Mouse (Mus musculus) CH12.LX (cell line): ENCODE results near the gene Olfr693.

Source experiments
- CHD1 ChIP-seq: IDR thresholded peaks from 2 replicates; pipeline ENCODE4 v1.6.1; 2012; ENCODE audit warnings: low read depth, low read length, improper control_type of control experiment, inconsistent platforms
- CHD2 ChIP-seq: IDR thresholded peaks from 2 replicates; pipeline ENCODE4 v1.6.1; 2011; ENCODE audit warnings: low read length, improper control_type of control experiment
- CTCF ChIP-seq, 2 experiments: IDR thresholded peaks in 1 of 2; conservative IDR thresholded peaks in 1 of 2; 2 replicates each; pipeline ENCODE4 v1.5.1; 2011 to 2012; ENCODE audit warnings: low read depth in 2 of 2, low read length in 2 of 2, improper control_type of control experiment in 1 of 2, inconsistent platforms in 1 of 2, mild to moderate bottlenecking in 1 of 2, moderate library complexity in 1 of 2
- MAX ChIP-seq: IDR thresholded peaks from 2 replicates; pipeline ENCODE4 v1.6.1; 2011; ENCODE audit warnings: low read length, improper control_type of control experiment
- MXI1 ChIP-seq: IDR thresholded peaks from 2 replicates; pipeline ENCODE4 v1.6.1; 2011; ENCODE audit warnings: mild to moderate bottlenecking, low read depth, low read length, improper control_type of control experiment
- POLR2A ChIP-seq: IDR thresholded peaks from 2 replicates; pipeline ENCODE4 v1.6.1; 2011; ENCODE audit warnings: low read depth, mild to moderate bottlenecking, improper control_type of control experiment, low read length
- RCOR1 ChIP-seq: conservative IDR thresholded peaks from 2 replicates; pipeline ENCODE4 v1.6.1; 2012; ENCODE audit warnings: low read depth, mild to moderate bottlenecking, inconsistent platforms, low read length, improper control_type of control experiment
- SMC3 ChIP-seq: IDR thresholded peaks from 2 replicates; pipeline ENCODE4 v1.6.1; 2011; ENCODE audit warnings: low read depth, low read length, improper control_type of control experiment
- TBP ChIP-seq: conservative IDR thresholded peaks from 2 replicates; pipeline ENCODE4 v1.6.1; 2011; ENCODE audit warnings: low read depth, low read length, improper control_type of control experiment

DNA sequence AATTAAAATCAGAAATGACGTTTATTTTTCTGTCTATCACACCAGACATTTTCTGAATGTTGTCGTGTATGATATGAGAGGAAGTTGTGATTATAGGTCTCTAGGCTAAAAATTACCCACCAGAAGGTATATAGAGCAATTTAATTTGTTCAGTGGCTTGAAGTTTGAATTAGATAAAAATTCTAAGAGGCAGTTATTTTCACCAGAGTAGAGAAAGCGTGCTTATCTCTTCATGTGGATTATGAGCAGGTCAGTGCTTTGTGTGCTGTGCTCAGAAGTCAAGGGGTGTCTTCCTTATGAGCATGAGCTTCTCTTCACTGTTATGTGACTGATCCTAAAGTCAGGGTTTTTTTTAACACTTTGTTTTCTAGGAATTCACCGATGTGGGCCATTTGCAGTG is 44.8 kb downstream of the Olfr693 start:
- TF ChIP-seq POLR2A: no peak
- no peak for TF ChIP-seq SMC3
- TF ChIP-seq MXI1: no peak
- no peak for TF ChIP-seq CHD1
- TF ChIP-seq TBP: no peak
- no peak for TF ChIP-seq RCOR1
- no peak for TF ChIP-seq CTCF (conservative IDR thresholded peaks at IDR 0.05 in 1 of 2, IDR thresholded peaks at IDR 0.05 in 1 of 2; ENCODE audit: low read depth in 2 of 2, low read length in 2 of 2)
- TF ChIP-seq MAX: no peak
- TF ChIP-seq CHD2: no peak
